Mouse (Mus musculus) limb, embryonic 14.5 days (tissue): ENCODE results near the gene Olfr474. TPM values are rescaled to one million over a fixed set of nuclear protein-coding genes. Genes with fewer than 3 reads are reported as not detected.
"Not testable (repeated sequence)": the region's sequence is repeated elsewhere in the genome, so short reads cannot be mapped to it uniquely, and the experiment has no call there.

ENCODE experiments used
- ATAC-seq: fragments of 200-750 bp; cut with Nextera tagmentation; 2 replicates; pipeline ENCODE4 v1.8.0; 2017; ENCODE audit warnings: low read depth, moderate number of reproducible peaks, moderate TSS enrichment; ENCODE audit not compliant: low FRiP score
- DNase-seq: peaks from one replicate; pipeline ENCODE4 v3.0.0-alpha.2; 2015; ENCODE audit warnings: low spot score
- H3K27ac ChIP-seq: fragments of 300-500 bp; sonication (generic); replicated peaks from 2 replicates; pipeline ENCODE4 v1.5.1; 2014; ENCODE audit warnings: low read depth, mild to moderate bottlenecking, low read length, moderate library complexity, mixed read lengths
- H3K27me3 ChIP-seq: fragments of 300-500 bp; sonication (generic); 2 replicates; pipeline ENCODE4 v1.6.1; 2014; ENCODE audit warnings: low read length, mixed read lengths; ENCODE audit not compliant: control insufficient read depth, insufficient read depth
- H3K36me3 ChIP-seq: fragments of 300-500 bp; sonication (generic); 2 replicates; pipeline ENCODE4 v1.6.1; 2014; ENCODE audit warnings: mild to moderate bottlenecking, low read length, moderate library complexity, mixed read lengths; ENCODE audit not compliant: control insufficient read depth, insufficient read depth
- H3K4me1 ChIP-seq: fragments of 300-500 bp; sonication (generic); 2 replicates; pipeline ENCODE4 v1.6.1; 2014; ENCODE audit warnings: antibody characterized with exemption, low read length, mixed read lengths; ENCODE audit not compliant: control insufficient read depth, insufficient read depth
- H3K4me2 ChIP-seq: fragments of 300-500 bp; sonication (generic); replicated peaks from 2 replicates; pipeline ENCODE4 v1.6.1; 2014; ENCODE audit warnings: low read depth, mild to moderate bottlenecking, low read length, moderate library complexity; ENCODE audit not compliant: severe bottlenecking
- H3K4me3 ChIP-seq: fragments of 300-500 bp; sonication (generic); replicated peaks from 2 replicates; pipeline ENCODE4 v1.5.1; 2014; ENCODE audit warnings: low read length
- H3K9ac ChIP-seq: fragments of 300-500 bp; sonication (generic); 2 replicates; pipeline ENCODE4 v1.6.1; 2014; ENCODE audit warnings: mild to moderate bottlenecking, low read depth, low read length, moderate library complexity; ENCODE audit not compliant: severe bottlenecking
- H3K9me3 ChIP-seq: fragments of 300-500 bp; sonication (generic); 2 replicates; pipeline ENCODE4 v1.6.1; 2016; ENCODE audit warnings: low read length; ENCODE audit not compliant: control insufficient read depth
- POLR2A ChIP-seq: fragments of 200-500 bp; IDR thresholded peaks from 2 replicates; pipeline ENCODE4 v1.8.0; 2012; ENCODE audit warnings: inconsistent platforms, mild to moderate bottlenecking, moderate library complexity, borderline replicate concordance; ENCODE audit not compliant: insufficient read depth, insufficient read length; ENCODE audit errors: extremely low read depth
- WGBS: fragments of 180-500 bp; shearing (Covaris S2); extraction: QIAGEN DNeasy Blood & Tissue Kit; methylation state at CpG from one replicate; pipeline ENCODE4 v1.1.7; 2014; 5-methylcytosine and 5-hydroxymethylcytosine counted together
- polyA plus RNA-seq, 2 experiments: library from polyadenylated mRNA; depleted of rRNA in 1 of 2; stranded (reverse) in 1 of 2; unstranded in 1 of 2; fragments of >200 nt; fragmentation: Nextera tagmentation in 1 of 2; extraction: Ambion mirVana in 1 of 2; gene quantifications; 2 replicates each; pipeline versions ENCODE4 v1.2.1 to v1.2.3; 2012 to 2014

Gene Olfr474
- polyA plus RNA-seq (2012; rRNA removed) (not detected in 2 replicates), polyA plus RNA-seq (2014; fragmentation: Nextera tagmentation; extraction: Ambion mirVana) (not detected in 2 replicates)

GRCm38 (mm10) chr7:107954343-107954742 is at the start of gene Olfr474:
Gene Olfr474 (plus strand): TSS chr7:107954643.
- Histone ChIP-seq H3K4me3 (no peak within 1 kb of the TSS), H3K9me3 (no peaks in the 10 kb centered on the region), H3K4me1 (no peaks in the 10 kb centered on the region), H3K36me3 (no peaks in the 10 kb centered on the region), H3K9ac (no peak within 1 kb of the TSS), H3K27me3 (no peaks in the 10 kb centered on the region), H3K27ac (no peak within 1 kb of the TSS), H3K4me2 (no peak within 1 kb of the TSS)
- WGBS = 80% methylated on average over 1 of the region's 1 CpGs
- DNase-seq = no peak
- no peak for TF ChIP-seq POLR2A
- ATAC-seq = no peak

- H3K4me2 ChIP-seq = no peak within 1 kb of the TSS
- no peaks in the 10 kb centered on the region for H3K36me3 ChIP-seq
- DNase-seq = no peak
- no peaks in the 10 kb centered on the region for H3K27me3 ChIP-seq
- no peak within 1 kb of the TSS for H3K4me3 ChIP-seq
- H3K27ac ChIP-seq = no peak within 1 kb of the TSS
- H3K9me3 ChIP-seq = no peaks in the 10 kb centered on the region
- no peak within 1 kb of the TSS for H3K9ac ChIP-seq
- ATAC-seq = no peak
- TF ChIP-seq POLR2A = no peak
- no peaks in the 10 kb centered on the region for H3K4me1 ChIP-seq
- 94% methylated on average over 1 of the region's 1 CpGs for WGBS
Measured at GRCm38 (mm10) chr7:107930146-107930545, 24.3 kb upstream of the Olfr474 start, which contains the start of gene Olfr473. Gene Olfr473 (plus strand): TSS chr7:107930446.

GRCm38 (mm10) chr7:107952539-107952938 is 1.9 kb upstream of the Olfr474 start:
- not testable (repeated sequence) for H3K9ac ChIP-seq, H3K4me2 ChIP-seq, ATAC-seq, H3K27me3 ChIP-seq, H3K4me3 ChIP-seq, H3K36me3 ChIP-seq, DNase-seq, H3K27ac ChIP-seq, H3K4me1 ChIP-seq, H3K9me3 ChIP-seq
- WGBS = 98% methylated on average over 12 of the region's 12 CpGs

- H3K9me3 ChIP-seq = no peaks in the 10 kb centered on the region
- no peak within 1 kb of the TSS for H3K4me2 ChIP-seq
- no peaks in the 10 kb centered on the region for H3K36me3 ChIP-seq
- no peak for DNase-seq
- TF ChIP-seq POLR2A = no peak
- H3K27ac ChIP-seq = no peak within 1 kb of the TSS
- H3K9ac ChIP-seq = no peak within 1 kb of the TSS
- ATAC-seq = no peak
- 48% methylated on average over 1 of the region's 1 CpGs for WGBS
- no peaks in the 10 kb centered on the region for H3K27me3 ChIP-seq
- no peak within 1 kb of the TSS for H3K4me3 ChIP-seq
- H3K4me1 ChIP-seq = no peaks in the 10 kb centered on the region
Measured at GRCm38 (mm10) chr7:107964503-107964902, 10.1 kb downstream of the Olfr474 start, which contains the start of gene Olfr476. Gene Olfr476 (plus strand): TSS chr7:107964803.

GRCm38 (mm10) chr7:107986393-107986792 is 31.9 kb downstream of the Olfr474 start, which contains the start of gene Olfr477:
Gene Olfr477 (plus strand): TSS chr7:107986693.
- ATAC-seq = no peak
- Histone ChIP-seq H3K36me3 (no peaks in the 10 kb centered on the region), H3K27ac (no peak within 1 kb of the TSS), H3K4me1 (no peaks in the 10 kb centered on the region), H3K4me2 (no peak within 1 kb of the TSS), H3K27me3 (no peaks in the 10 kb centered on the region), H3K9ac (no peak within 1 kb of the TSS), H3K9me3 (no peaks in the 10 kb centered on the region), H3K4me3 (no peak within 1 kb of the TSS)
- TF ChIP-seq POLR2A = no peak
- no peak for DNase-seq
- WGBS = 74% methylated on average over 2 of the region's 2 CpGs

Other genes starting within 250 kb of the Olfr474 start
- 0.14 and 0.33 TPM in 2 replicates for gene Cyb5r2, start 196.6 kb upstream of the Olfr474 start, polyA plus RNA-seq (2012; rRNA removed)
- 0.23 and 0.32 TPM in 2 replicates for gene Cyb5r2, start 196.6 kb upstream of the Olfr474 start, polyA plus RNA-seq (2014; fragmentation: Nextera tagmentation; extraction: Ambion mirVana)
- gene Ovch2, start 153.4 kb upstream of the Olfr474 start, polyA plus RNA-seq (2012; rRNA removed) = not detected in 2 replicates
- not detected in 2 replicates for gene Ovch2, start 153.4 kb upstream of the Olfr474 start, polyA plus RNA-seq (2014; fragmentation: Nextera tagmentation; extraction: Ambion mirVana)
- not detected in 2 replicates for gene Olfr467, start 142.4 kb upstream of the Olfr474 start, polyA plus RNA-seq (2012; rRNA removed)
- gene Olfr467, start 142.4 kb upstream of the Olfr474 start, polyA plus RNA-seq (2014; fragmentation: Nextera tagmentation; extraction: Ambion mirVana) = not detected in 2 replicates
- gene Olfr469, start 129.1 kb upstream of the Olfr474 start, polyA plus RNA-seq (2012; rRNA removed) = not detected in 2 replicates
- not detected in 2 replicates for gene Olfr469, start 129.1 kb upstream of the Olfr474 start, polyA plus RNA-seq (2014; fragmentation: Nextera tagmentation; extraction: Ambion mirVana)
- gene Olfr470, start 107.2 kb upstream of the Olfr474 start, polyA plus RNA-seq (2012; rRNA removed) = not detected in 2 replicates
- not detected in 2 replicates for gene Olfr470, start 107.2 kb upstream of the Olfr474 start, polyA plus RNA-seq (2014; fragmentation: Nextera tagmentation; extraction: Ambion mirVana)
- gene Olfr472, start 56.7 kb upstream of the Olfr474 start, polyA plus RNA-seq (2012; rRNA removed) = not detected in 2 replicates
- not detected in 2 replicates for gene Olfr472, start 56.7 kb upstream of the Olfr474 start, polyA plus RNA-seq (2014; fragmentation: Nextera tagmentation; extraction: Ambion mirVana)
- not detected in 2 replicates for gene Olfr473, start 24.2 kb upstream of the Olfr474 start, polyA plus RNA-seq (2012; rRNA removed)
- gene Olfr473, start 24.2 kb upstream of the Olfr474 start, polyA plus RNA-seq (2014; fragmentation: Nextera tagmentation; extraction: Ambion mirVana) = not detected in 2 replicates
- gene Olfr476, start 10.2 kb downstream of the Olfr474 start, polyA plus RNA-seq (2012; rRNA removed) = not detected in 2 replicates
- gene Olfr476, start 10.2 kb downstream of the Olfr474 start, polyA plus RNA-seq (2014; fragmentation: Nextera tagmentation; extraction: Ambion mirVana) = not detected in 2 replicates
- gene Olfr477, start 32.0 kb downstream of the Olfr474 start, polyA plus RNA-seq (2012; rRNA removed) = not detected in 2 replicates
- not detected in 2 replicates for gene Olfr477, start 32.0 kb downstream of the Olfr474 start, polyA plus RNA-seq (2014; fragmentation: Nextera tagmentation; extraction: Ambion mirVana)
- gene Olfr478, start 79.3 kb downstream of the Olfr474 start, polyA plus RNA-seq (2012; rRNA removed) = not detected in 2 replicates
- gene Olfr478, start 79.3 kb downstream of the Olfr474 start, polyA plus RNA-seq (2014; fragmentation: Nextera tagmentation; extraction: Ambion mirVana) = not detected in 2 replicates
- gene Olfr479, start 96.0 kb downstream of the Olfr474 start, polyA plus RNA-seq (2012; rRNA removed) = not detected in 2 replicates
- gene Olfr479, start 96.0 kb downstream of the Olfr474 start, polyA plus RNA-seq (2014; fragmentation: Nextera tagmentation; extraction: Ambion mirVana) = not detected in 2 replicates
- not detected in 2 replicates for gene Olfr480, start 112.7 kb downstream of the Olfr474 start, polyA plus RNA-seq (2012; rRNA removed)
- gene Olfr480, start 112.7 kb downstream of the Olfr474 start, polyA plus RNA-seq (2014; fragmentation: Nextera tagmentation; extraction: Ambion mirVana) = not detected in 2 replicates
- not detected in 2 replicates for gene Olfr481, start 125.2 kb downstream of the Olfr474 start, polyA plus RNA-seq (2012; rRNA removed)
- not detected in 2 replicates for gene Olfr481, start 125.2 kb downstream of the Olfr474 start, polyA plus RNA-seq (2014; fragmentation: Nextera tagmentation; extraction: Ambion mirVana)
- not detected in 2 replicates for gene Olfr482, start 142.9 kb downstream of the Olfr474 start, polyA plus RNA-seq (2012; rRNA removed)
- gene Olfr482, start 142.9 kb downstream of the Olfr474 start, polyA plus RNA-seq (2014; fragmentation: Nextera tagmentation; extraction: Ambion mirVana) = not detected in 2 replicates
- gene Olfr483, start 146.2 kb downstream of the Olfr474 start, polyA plus RNA-seq (2012; rRNA removed) = not detected in 2 replicates
- not detected in 2 replicates for gene Olfr483, start 146.2 kb downstream of the Olfr474 start, polyA plus RNA-seq (2014; fragmentation: Nextera tagmentation; extraction: Ambion mirVana)
- gene Olfr484, start 172.8 kb downstream of the Olfr474 start, polyA plus RNA-seq (2012; rRNA removed) = not detected in 2 replicates
- gene Olfr484, start 172.8 kb downstream of the Olfr474 start, polyA plus RNA-seq (2014; fragmentation: Nextera tagmentation; extraction: Ambion mirVana) = not detected in 2 replicates
- gene Olfr485, start 205.2 kb downstream of the Olfr474 start, polyA plus RNA-seq (2012; rRNA removed) = not detected in 2 replicates
- gene Olfr485, start 205.2 kb downstream of the Olfr474 start, polyA plus RNA-seq (2014; fragmentation: Nextera tagmentation; extraction: Ambion mirVana) = not detected in 2 replicates
- not detected in 2 replicates for gene Olfr486, start 218.1 kb downstream of the Olfr474 start, polyA plus RNA-seq (2012; rRNA removed)
- gene Olfr486, start 218.1 kb downstream of the Olfr474 start, polyA plus RNA-seq (2014; fragmentation: Nextera tagmentation; extraction: Ambion mirVana) = not detected in 2 replicates